Mouse (Mus musculus) intestine, embryonic 16.5 days (tissue): ENCODE results near the gene Arhgef3. TPM values are rescaled to one million over a fixed set of nuclear protein-coding genes. Genes with fewer than 3 reads are reported as not detected.
A peak's percentile ranks its signal among the peaks of the same experiment; 100 is the strongest.

Source experiments
- ATAC-seq: fragments of 200-750 bp; cut with Nextera tagmentation; 2 replicates; pipeline ENCODE4 v1.8.0; 2017; ENCODE audit warnings: moderate TSS enrichment, moderate library complexity
- H3K27ac ChIP-seq: fragments of 300-500 bp; sonication (generic); 2 replicates; pipeline ENCODE4 v1.5.1; 2014; ENCODE audit warnings: mild to moderate bottlenecking, low read length
- H3K27me3 ChIP-seq: fragments of 300-500 bp; sonication (generic); replicated peaks from 2 replicates; pipeline ENCODE4 v1.6.1; 2014; ENCODE audit warnings: low read length, control low read depth, mixed read lengths; ENCODE audit not compliant: control insufficient read depth, insufficient read depth
- H3K36me3 ChIP-seq: fragments of 300-500 bp; sonication (generic); 2 replicates; pipeline ENCODE4 v1.6.1; 2014; ENCODE audit warnings: low read length, control low read depth; ENCODE audit not compliant: control insufficient read depth, insufficient read depth
- H3K4me1 ChIP-seq: fragments of 300-500 bp; sonication (generic); 2 replicates; pipeline ENCODE4 v1.6.1; 2014; ENCODE audit warnings: low read length, control low read depth, mixed read lengths; ENCODE audit not compliant: control insufficient read depth, insufficient read depth
- H3K4me2 ChIP-seq: fragments of 300-500 bp; sonication (generic); 2 replicates; pipeline ENCODE4 v1.6.1; 2014; ENCODE audit warnings: low read depth, low read length, control low read depth
- H3K4me3 ChIP-seq: fragments of 300-500 bp; sonication (generic); 2 replicates; pipeline ENCODE4 v1.5.1; 2014; ENCODE audit warnings: mild to moderate bottlenecking, low read length
- H3K9ac ChIP-seq: fragments of 300-500 bp; sonication (generic); 2 replicates; pipeline ENCODE4 v1.6.1; 2014; ENCODE audit warnings: low read depth, low read length
- H3K9me3 ChIP-seq: fragments of 300-500 bp; sonication (generic); 2 replicates; pipeline ENCODE4 v1.6.1; 2016; ENCODE audit warnings: low read length, control low read depth; ENCODE audit not compliant: control insufficient read depth
- WGBS: fragments of 180-500 bp; shearing (Covaris S2); extraction: QIAGEN DNeasy Blood & Tissue Kit; methylation state at CpG from one replicate; pipeline ENCODE4 v1.1.7; 2014; 5-methylcytosine and 5-hydroxymethylcytosine counted together
- polyA plus RNA-seq: library from polyadenylated mRNA; unstranded; fragments of >200 nt; fragmentation: Nextera tagmentation; extraction: Ambion mirVana; gene quantifications from 2 replicates; pipeline ENCODE4 v1.2.1, GENCODE M21; 2015

Gene Arhgef3
- polyA plus RNA-seq, 1 experiment from 2014 or later, result 12.0 TPM

GRCm38 (mm10) chr14:27271371-27272071 is 156.8 kb downstream of the Arhgef3 start:
- Histone ChIP-seq H3K4me3 (no peak overlapping the region), H3K4me1 (no peaks in the 10 kb centered on the region), H3K36me3 (no peaks in the 10 kb centered on the region), H3K9me3 (no peaks in the 10 kb centered on the region), H3K27me3 (no peaks in the 10 kb centered on the region), H3K4me2 (no peak overlapping the region), H3K9ac (no peak overlapping the region), H3K27ac (no peak overlapping the region)
- no peak for ATAC-seq
- WGBS, result 76% methylated on average over 10 of the region's 10 CpGs

DNA sequence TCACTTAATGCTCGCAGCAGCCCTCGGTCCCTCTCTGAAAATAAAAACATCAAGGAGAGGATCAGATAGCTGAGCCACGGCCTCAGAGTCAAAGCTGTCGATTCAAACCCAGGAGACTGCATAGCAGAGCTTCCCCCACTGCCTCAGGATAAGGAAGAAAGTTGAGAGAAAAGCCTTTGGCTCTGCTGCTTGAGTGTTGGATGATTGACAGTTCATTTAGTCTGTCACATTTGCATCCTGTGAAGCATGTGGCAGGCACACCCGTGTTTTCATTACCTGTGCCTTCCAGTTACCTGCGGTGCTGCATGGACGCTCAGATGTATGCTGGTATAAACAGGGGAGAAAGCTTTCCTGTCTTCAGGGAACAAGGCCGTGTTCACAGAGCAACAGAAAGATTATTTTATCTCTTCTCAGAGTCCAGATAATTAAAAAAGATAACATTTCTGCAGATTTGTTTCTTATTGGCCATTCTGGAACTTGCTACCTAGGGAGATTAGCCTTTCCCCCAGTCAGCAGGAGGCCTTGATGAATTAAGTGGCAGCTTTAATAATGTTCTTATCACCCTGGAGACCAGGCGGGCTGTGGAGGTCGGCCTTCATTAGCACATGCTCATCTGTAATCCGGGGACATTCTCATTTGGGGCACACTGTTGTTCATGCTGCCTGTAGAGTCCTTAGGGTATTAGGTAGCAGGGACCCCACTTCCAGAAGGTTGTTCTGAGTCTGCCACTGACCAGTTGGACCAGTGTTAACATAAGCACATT is 157.6 kb downstream of the Arhgef3 start:
- Histone ChIP-seq H3K27me3 (no peaks in the 10 kb centered on the region), H3K4me2 (no peak overlapping the region), H3K4me1 (no peaks in the 10 kb centered on the region), H3K9me3 (no peaks in the 10 kb centered on the region), H3K9ac (no peak overlapping the region), H3K27ac (no peak overlapping the region), H3K36me3 (no peaks in the 10 kb centered on the region), H3K4me3 (no peak overlapping the region)
- 48% methylated on average over 11 of the region's 11 CpGs for WGBS
- no peak for ATAC-seq

DNA sequence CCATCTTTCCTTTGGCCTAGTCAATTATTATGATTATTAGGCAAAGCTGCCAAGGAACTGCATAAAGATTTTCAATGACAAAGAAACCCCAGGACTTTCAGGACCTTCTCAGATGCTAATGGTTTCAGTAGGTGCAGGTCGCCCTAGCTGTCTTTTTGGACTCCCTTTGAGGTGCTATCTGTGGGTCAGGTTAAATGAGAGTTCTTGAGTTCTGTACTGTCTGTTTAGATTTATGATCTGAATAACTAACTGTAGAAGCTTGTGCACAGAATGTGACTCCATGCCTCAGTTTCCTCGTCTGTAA is 158.1 kb downstream of the Arhgef3 start:
- WGBS, result 91% methylated on average over 2 of the region's 2 CpGs
- no peaks in the 10 kb centered on the region for H3K4me1 ChIP-seq
- ATAC-seq, result no peak
- H3K4me3 ChIP-seq, result no peak overlapping the region
- no peaks in the 10 kb centered on the region for H3K9me3 ChIP-seq
- no peaks in the 10 kb centered on the region for H3K36me3 ChIP-seq
- H3K4me2 ChIP-seq, result no peak overlapping the region
- no peaks in the 10 kb centered on the region for H3K27me3 ChIP-seq
- no peak overlapping the region for H3K27ac ChIP-seq
- no peak overlapping the region for H3K9ac ChIP-seq

DNA sequence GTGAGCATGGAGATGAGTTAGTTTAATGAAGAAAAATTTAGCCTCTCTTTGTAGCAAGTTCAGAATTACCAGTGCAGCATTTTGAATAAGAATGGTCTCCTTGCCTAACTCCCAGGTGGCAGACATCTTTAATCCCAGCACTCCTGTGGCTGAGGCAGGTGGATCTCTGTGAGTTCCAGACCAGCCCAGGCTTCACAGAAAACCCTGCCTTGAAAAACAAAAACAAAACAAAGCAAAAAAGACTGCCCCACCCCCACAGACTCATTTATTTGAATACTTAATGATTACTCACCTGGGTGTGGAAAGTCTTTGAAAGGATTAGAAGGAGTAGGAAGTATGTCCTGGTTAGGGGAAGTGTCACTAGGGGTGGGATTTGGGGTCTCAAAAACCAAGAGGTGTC is 158.5 kb downstream of the Arhgef3 start:
- no peaks in the 10 kb centered on the region for H3K9me3 ChIP-seq
- no peaks in the 10 kb centered on the region for H3K4me1 ChIP-seq
- no peak overlapping the region for H3K27ac ChIP-seq
- H3K9ac ChIP-seq, result no peak overlapping the region
- H3K36me3 ChIP-seq, result no peaks in the 10 kb centered on the region
- no peak for ATAC-seq
- H3K4me2 ChIP-seq, result no peak overlapping the region
- H3K4me3 ChIP-seq, result no peak overlapping the region
- no peaks in the 10 kb centered on the region for H3K27me3 ChIP-seq

DNA sequence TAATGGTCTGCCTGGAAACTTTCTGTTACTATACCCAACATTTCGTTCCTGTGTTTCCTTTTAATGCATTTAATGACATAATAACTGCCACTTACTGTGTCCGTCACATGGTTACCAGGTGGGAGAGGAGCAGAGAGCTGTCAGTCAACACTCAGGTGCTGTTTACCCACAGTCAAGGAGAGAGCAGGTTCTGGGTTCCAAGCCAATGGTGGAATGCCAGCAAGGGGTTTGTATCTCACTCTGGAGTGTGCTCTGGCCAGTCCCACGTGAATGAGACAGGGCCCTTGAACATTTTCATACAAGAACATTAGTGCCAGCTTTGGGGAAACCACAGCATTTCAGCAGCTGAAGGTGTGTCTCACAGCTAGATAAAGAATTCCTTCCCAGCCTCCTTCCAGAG is 162.6 kb downstream of the Arhgef3 start:
- 85% methylated on average over 3 of the region's 3 CpGs for WGBS
- H3K27ac ChIP-seq, result no peak overlapping the region

GRCm38 (mm10) chr14:27280201-27280890 is 165.6 kb downstream of the Arhgef3 start:
- no peak overlapping the region for H3K4me3 ChIP-seq

More for the DNA sequence above, 162.6 kb downstream of the Arhgef3 start:
- Histone ChIP-seq H3K9me3 (no peaks in the 10 kb centered on the region), H3K9ac (no peak overlapping the region), H3K4me2 (no peak overlapping the region), H3K4me3 (no peak overlapping the region), H3K4me1 (no peaks in the 10 kb centered on the region), H3K27me3 (no peaks in the 10 kb centered on the region), H3K36me3 (no peaks in the 10 kb centered on the region)
- ATAC-seq, result no peak

GRCm38 (mm10) chr14:27283956-27284355 is 169.3 kb downstream of the Arhgef3 start:
- Histone ChIP-seq H3K27me3 (no peaks in the 10 kb centered on the region), H3K9me3 (no peaks in the 10 kb centered on the region), H3K9ac (no peak overlapping the region), H3K36me3 (no peaks in the 10 kb centered on the region), H3K27ac (no peak overlapping the region), H3K4me3 (no peak overlapping the region), H3K4me2 (no peak overlapping the region), H3K4me1 (peaks cover 8% of the 10 kb centered on the region; the same call in 1 of the 2 replicates)
- ATAC-seq, result no peak

More at GRCm38 (mm10) chr14:27280201-27280890, 165.6 kb downstream of the Arhgef3 start:
- H3K9me3 ChIP-seq, result no peaks in the 10 kb centered on the region
- H3K4me1 ChIP-seq, result peaks cover under 1% of the 10 kb centered on the region; the same call in 1 of the 2 replicates
- H3K27me3 ChIP-seq, result no peaks in the 10 kb centered on the region
- H3K4me2 ChIP-seq, result no peak overlapping the region
- no peak overlapping the region for H3K9ac ChIP-seq
- WGBS, result 86% methylated on average over 8 of the region's 8 CpGs
- H3K27ac ChIP-seq, result no peak overlapping the region
- H3K36me3 ChIP-seq, result no peaks in the 10 kb centered on the region
- ATAC-seq, result no peak

GRCm38 (mm10) chr14:27286202-27286601 is 171.5 kb downstream of the Arhgef3 start:
- H3K9ac ChIP-seq, result no peak overlapping the region
- peak; percentile 93 for ATAC-seq
- peaks cover 8% of the 10 kb centered on the region; the same call in 1 of the 2 replicates for H3K4me1 ChIP-seq
- H3K9me3 ChIP-seq, result no peaks in the 10 kb centered on the region
- no peaks in the 10 kb centered on the region for H3K36me3 ChIP-seq
- H3K4me2 ChIP-seq, result no peak overlapping the region
- no peaks in the 10 kb centered on the region for H3K27me3 ChIP-seq
- H3K27ac ChIP-seq, result no peak overlapping the region
- WGBS, result 9% methylated on average over 4 of the region's 4 CpGs
- no peak overlapping the region for H3K4me3 ChIP-seq

- no peak for ATAC-seq
- Histone ChIP-seq H3K9me3 (no peaks in the 10 kb centered on the region), H3K4me2 (no peak overlapping the region), H3K4me1 (peaks cover 8% of the 10 kb centered on the region; the same call in 1 of the 2 replicates), H3K4me3 (no peak overlapping the region), H3K27ac (no peak overlapping the region), H3K36me3 (no peaks in the 10 kb centered on the region), H3K27me3 (no peaks in the 10 kb centered on the region), H3K9ac (no peak overlapping the region)
- WGBS, result 65% methylated on average over 5 of the region's 5 CpGs
These were observed 174.4 kb downstream of the Arhgef3 start for GRCm38 (mm10) chr14:27289053-27289452.
